Mouse (Mus musculus) common myeloid progenitor, adult 5-6 weeks (primary cell): ENCODE results near the gene Sugt1. TPM values are rescaled to one million over a fixed set of nuclear protein-coding genes. Genes with fewer than 3 reads are reported as not detected.

ENCODE experiments used
- ATAC-seq: replicated peaks from 2 replicates; pipeline ENCODE4 v1.8.0; 2016; ENCODE audit warnings: low read depth, mild to moderate bottlenecking, moderate TSS enrichment, inconsistent platforms; ENCODE audit not compliant: poor library complexity, severe bottlenecking
- total RNA-seq: library from RNA; stranded (forward); fragments of 200-1000, 187-1606 nt; gene quantifications from 2 replicates; pipeline ENCODE4 v1.2.3, GENCODE M21; 2017

The Sugt1 gene
- total RNA-seq, 1 experiment from 2014 or later, result 102 TPM

GRCm38 (mm10) chr14:79671008-79671407 lies 83.5 kb downstream of the Sugt1 start:
- 0 out of 2 replicates have a peak, but pooled peaks have one; percentile 45 for ATAC-seq

GRCm38 (mm10) chr14:79672567-79672966 lies 85.1 kb downstream of the Sugt1 start:
- no peak for ATAC-seq

GRCm38 (mm10) chr14:79673083-79674013 lies 85.9 kb downstream of the Sugt1 start:
- no peak for ATAC-seq

GRCm38 (mm10) chr14:79677108-79677753 lies 89.7 kb downstream of the Sugt1 start:
- ATAC-seq, result no peak

GRCm38 (mm10) chr14:79677891-79678687 lies 90.6 kb downstream of the Sugt1 start:
- no peak for ATAC-seq

- ATAC-seq, result no peak
These were observed 93.2 kb downstream of the Sugt1 start for GRCm38 (mm10) chr14:79680652-79681051.

Other genes with a start within 250 kb of the Sugt1 start
- gene Naa16, start 196.9 kb upstream of the Sugt1 start, total RNA-seq, result 30.6 and 71.9 TPM in 2 replicates
- 19.4 and 27.9 TPM in 2 replicates for gene Mtrf1, start 189.9 kb upstream of the Sugt1 start, total RNA-seq
- 13.9 and 15.3 TPM in 2 replicates for gene Kbtbd7, start 161.2 kb upstream of the Sugt1 start, total RNA-seq
- 2.9 and 7.1 TPM in 2 replicates for gene Kbtbd6, start 135.9 kb upstream of the Sugt1 start, total RNA-seq
- 270 and 285 TPM in 2 replicates for gene Elf1, start 106.5 kb upstream of the Sugt1 start, total RNA-seq
- 81.4 and 84.9 TPM in 2 replicates for gene Wbp4, start 106.2 kb upstream of the Sugt1 start, total RNA-seq
- gene Cnmd, start 74.5 kb downstream of the Sugt1 start, total RNA-seq, result not detected in 2 replicates
- gene Pcdh8, start 183.6 kb downstream of the Sugt1 start, total RNA-seq, result not detected in 2 replicates